Mouse (Mus musculus): Measurements from ENCODE around the gene Bex1. TPM values are rescaled to one million over a fixed set of nuclear protein-coding genes. Genes with fewer than 3 reads are reported as not detected.

Gene Bex1
- 11.0 TPM for polyA plus RNA-seq (2014; fragmentation: Illumina TruSeq; extraction: RNeasy Lipid Tissue Mini Kit (QIAGEN cat#74804); ENCODE audit: low read depth, low replicate concordance)

GRCm38 (mm10) chrX:136214729-136215677, at the start of gene Bex1, which contains the start of gene Tceal7:
Gene Bex1, minus strand, starts transcription at chrX:136215513.
Gene Tceal7, plus strand, starts transcription at chrX:136214779.

GRCm38 (mm10) chrX:136244574-136245229, 29.4 kb upstream of the Bex1 start, which contains the start of gene Tceal9:
Gene Tceal9, plus strand, starts transcription at chrX:136245079.

GRCm38 (mm10) chrX:136203664-136204066, 11.6 kb downstream of the Bex1 start, which contains the start of gene Tceal5:
Gene Tceal5, minus strand, starts transcription at chrX:136203876.

GRCm38 (mm10) chrX:136172118-136172551, 43.2 kb downstream of the Bex1 start, which contains the start of gene Tceal8:
Gene Tceal8, minus strand, starts transcription at chrX:136172342.

Other genes starting within 250 kb of the Bex1 start
- 70.2 TPM for gene Arxes2, start 221.7 kb downstream of the Bex1 start, polyA plus RNA-seq (2014; fragmentation: Illumina TruSeq; extraction: RNeasy Lipid Tissue Mini Kit (QIAGEN cat#74804); ENCODE audit: low read depth, low replicate concordance)
- 12.8 TPM for gene Arxes1, start 182.1 kb downstream of the Bex1 start, polyA plus RNA-seq (2014; fragmentation: Illumina TruSeq; extraction: RNeasy Lipid Tissue Mini Kit (QIAGEN cat#74804); ENCODE audit: low read depth, low replicate concordance)
- gene Bex2, start 147.3 kb downstream of the Bex1 start, polyA plus RNA-seq (2014; fragmentation: Illumina TruSeq; extraction: RNeasy Lipid Tissue Mini Kit (QIAGEN cat#74804); ENCODE audit: low read depth, low replicate concordance): 63.2 TPM
- 52.5 TPM for gene Nxf3, start 130.3 kb downstream of the Bex1 start, polyA plus RNA-seq (2014; fragmentation: Illumina TruSeq; extraction: RNeasy Lipid Tissue Mini Kit (QIAGEN cat#74804); ENCODE audit: low read depth, low replicate concordance)
- gene Bex4, start 76.5 kb downstream of the Bex1 start, polyA plus RNA-seq (2014; fragmentation: Illumina TruSeq; extraction: RNeasy Lipid Tissue Mini Kit (QIAGEN cat#74804); ENCODE audit: low read depth, low replicate concordance): 82.3 TPM
- gene Tceal8, start 43.2 kb downstream of the Bex1 start, polyA plus RNA-seq (2014; fragmentation: Illumina TruSeq; extraction: RNeasy Lipid Tissue Mini Kit (QIAGEN cat#74804); ENCODE audit: low read depth, low replicate concordance): 106 TPM
- gene Tceal5, start 11.6 kb downstream of the Bex1 start, polyA plus RNA-seq (2014; fragmentation: Illumina TruSeq; extraction: RNeasy Lipid Tissue Mini Kit (QIAGEN cat#74804); ENCODE audit: low read depth, low replicate concordance): 5.2 TPM
- gene Tceal7, start 734 bp downstream of the Bex1 start, polyA plus RNA-seq (2014; fragmentation: Illumina TruSeq; extraction: RNeasy Lipid Tissue Mini Kit (QIAGEN cat#74804); ENCODE audit: low read depth, low replicate concordance): not detected
- gene Tceal9, start 29.6 kb upstream of the Bex1 start, polyA plus RNA-seq (2014; fragmentation: Illumina TruSeq; extraction: RNeasy Lipid Tissue Mini Kit (QIAGEN cat#74804); ENCODE audit: low read depth, low replicate concordance): 168 TPM
- 130 TPM for gene Bex3, start 54.7 kb upstream of the Bex1 start, polyA plus RNA-seq (2014; fragmentation: Illumina TruSeq; extraction: RNeasy Lipid Tissue Mini Kit (QIAGEN cat#74804); ENCODE audit: low read depth, low replicate concordance)